Mouse (Mus musculus) kidney, adult 8-10 months (tissue): Measurements from ENCODE around the gene Grxcr1.

ENCODE experiments used
- DNase-seq, 2 experiments: peaks; one replicate each; pipeline ENCODE4 v3.0.0; 2022

Grxcr1 gene

GRCm38 (mm10) chr5:68031744-68032143 is at the start of gene Grxcr1:
Grxcr1 (plus strand) TSS chr5:68031835.
- DNase-seq: no peak

- DNase-seq: no peak
Measured at GRCm38 (mm10) chr5:67981946-67982526, 49.6 kb upstream of the Grxcr1 start.

DNA sequence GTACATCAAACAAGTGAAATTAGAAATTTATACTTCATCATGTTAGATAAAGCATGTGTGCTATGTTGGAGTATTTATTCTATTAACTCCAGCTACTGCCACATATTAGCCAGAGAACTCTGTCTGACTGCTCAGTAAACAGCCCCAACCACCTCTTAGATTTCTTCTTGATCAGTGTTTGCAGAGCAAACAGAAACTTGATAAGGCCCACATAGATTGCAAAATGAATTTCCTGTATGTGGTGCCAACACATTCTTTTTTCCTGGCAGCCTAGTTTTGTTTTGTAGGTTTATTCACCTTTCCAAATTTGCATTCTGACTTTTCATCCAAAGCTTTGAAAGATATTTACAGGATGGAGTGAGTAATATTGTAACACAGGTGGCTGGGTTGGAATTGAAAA is 41.2 kb upstream of the Grxcr1 start:
- no peak for DNase-seq

GRCm38 (mm10) chr5:68002611-68003010 is 29.0 kb upstream of the Grxcr1 start:
- no peak for DNase-seq

DNA sequence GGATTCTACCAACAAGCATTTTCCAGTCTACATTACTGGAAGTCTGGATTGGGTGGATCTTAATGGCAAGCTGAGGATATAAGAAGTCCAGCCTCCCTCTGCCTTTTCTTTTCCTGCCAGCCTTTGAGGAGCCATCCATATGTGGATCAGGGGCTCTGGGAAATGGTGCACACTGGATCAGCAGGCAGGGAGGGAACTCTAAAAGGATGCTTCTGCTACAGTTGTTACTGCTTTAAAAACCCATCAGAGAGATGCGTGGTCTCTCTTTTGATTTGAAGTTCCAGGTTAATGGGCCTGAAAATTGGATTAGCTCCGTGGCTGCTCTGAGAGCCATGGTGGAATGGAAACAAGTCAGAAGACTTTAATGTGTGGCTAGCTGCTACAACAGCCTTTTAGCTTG is 27.7 kb upstream of the Grxcr1 start:
- DNase-seq: no peak

GRCm38 (mm10) chr5:68004419-68004818 is 27.2 kb upstream of the Grxcr1 start:
- DNase-seq: no peak

DNA sequence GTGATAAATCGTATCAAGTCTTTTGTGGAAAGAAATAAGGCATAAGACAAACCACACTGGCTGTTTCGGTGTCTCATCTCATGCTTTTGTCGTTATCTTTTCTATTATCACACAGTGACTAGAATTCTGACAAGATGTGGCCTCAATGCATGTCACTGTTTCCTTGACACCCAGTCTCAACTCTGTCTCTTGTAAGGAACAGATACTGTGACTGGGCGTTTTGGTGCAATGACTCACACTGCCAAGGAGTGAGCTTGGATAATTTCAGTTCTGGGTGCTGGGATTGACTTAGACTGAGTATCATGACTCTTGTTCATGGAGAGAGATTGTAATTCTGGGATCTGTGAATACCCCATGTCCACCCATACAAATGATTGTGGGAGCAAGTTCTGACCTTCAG is 24.6 kb upstream of the Grxcr1 start:
- no peak for DNase-seq

- DNase-seq: no peak
Measured at GRCm38 (mm10) chr5:68011569-68011968, 20.1 kb upstream of the Grxcr1 start.

- peak; percentile 66 to 91 for DNase-seq
Measured at GRCm38 (mm10) chr5:68012618-68013017, 19.0 kb upstream of the Grxcr1 start.

DNA sequence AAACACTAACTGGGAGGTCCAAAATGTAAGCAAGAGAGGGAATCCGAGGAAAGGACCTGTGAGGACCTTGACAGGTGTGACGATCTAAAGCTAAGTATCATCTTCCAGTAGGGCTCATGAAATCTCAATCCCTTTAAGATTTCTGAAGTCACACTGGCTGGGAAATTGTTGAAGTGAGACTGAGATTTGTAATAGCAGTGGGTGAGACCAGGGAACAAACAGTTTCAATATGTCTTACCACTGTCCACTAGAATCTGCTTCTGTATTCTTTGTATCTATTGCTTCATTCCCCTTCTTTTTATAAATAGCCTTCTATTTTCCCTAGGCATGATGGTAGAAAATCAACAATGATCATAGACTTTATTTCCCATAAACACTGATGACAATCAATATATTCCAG is 10.8 kb upstream of the Grxcr1 start:
- no peak for DNase-seq

DNA sequence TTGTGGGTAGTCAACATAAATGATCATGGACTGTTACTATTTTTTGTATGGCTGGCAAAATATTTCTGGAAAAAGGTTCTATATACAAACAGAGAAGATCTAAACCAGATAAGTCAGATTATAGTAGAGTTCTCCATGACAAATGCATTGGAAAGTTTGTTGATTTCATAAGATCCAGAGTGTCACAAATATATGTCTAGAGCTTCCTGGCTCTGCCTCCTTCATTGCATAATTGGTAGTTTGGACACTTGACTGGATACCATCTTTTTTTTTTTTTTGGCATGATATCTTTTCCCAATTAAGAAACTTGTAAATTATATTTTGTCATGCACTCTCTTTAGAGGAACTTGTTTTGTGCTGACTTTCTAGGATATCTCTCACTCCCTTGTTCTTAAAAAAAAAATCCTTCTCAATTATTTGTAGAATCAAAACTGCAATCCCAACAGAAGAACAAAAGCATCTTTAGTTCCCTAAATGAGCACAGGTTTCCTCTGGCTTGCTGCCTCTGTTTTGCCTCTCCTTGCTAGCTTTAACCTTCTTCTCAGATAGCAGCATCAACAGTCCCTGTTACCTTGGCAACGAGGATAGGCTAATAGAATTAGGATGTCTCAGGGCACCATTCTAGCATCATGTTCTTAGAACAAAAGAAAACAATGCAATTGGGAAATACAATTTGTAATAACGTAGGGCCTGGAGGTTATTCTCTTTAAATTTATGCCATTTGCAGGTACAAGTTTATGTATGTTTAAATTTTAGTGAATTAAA is 4.8 kb upstream of the Grxcr1 start:
- DNase-seq: no peak

GRCm38 (mm10) chr5:68027474-68027873 is 4.2 kb upstream of the Grxcr1 start:
- DNase-seq: no peak

- DNase-seq: no peak
Measured at GRCm38 (mm10) chr5:68033345-68033744, 1.7 kb downstream of the Grxcr1 start.

DNA sequence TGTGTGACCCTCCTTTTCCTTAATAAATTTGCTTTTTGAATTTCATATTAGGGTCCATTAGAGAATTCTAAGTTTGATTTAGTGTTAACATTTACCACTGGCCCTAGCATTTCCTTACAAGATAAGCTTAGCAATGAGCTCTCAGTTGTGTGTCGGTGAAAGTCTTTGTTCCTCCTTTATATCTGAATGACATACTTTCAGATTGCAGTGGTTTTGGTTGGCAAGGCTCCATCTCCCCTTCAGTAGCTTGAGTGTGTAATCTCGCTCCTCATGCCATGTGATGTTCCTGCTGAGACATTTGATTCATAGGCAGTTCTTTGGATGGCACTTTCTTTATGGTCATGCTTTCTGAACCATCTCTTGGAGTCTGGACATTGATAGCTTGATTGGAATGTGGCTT is 7.4 kb downstream of the Grxcr1 start:
- DNase-seq: no peak

- no peak for DNase-seq
Measured at GRCm38 (mm10) chr5:68043339-68043738, 11.7 kb downstream of the Grxcr1 start.

- DNase-seq: peak in 1 of 2 experiments; percentile 2
Measured at GRCm38 (mm10) chr5:68048783-68049182, 17.1 kb downstream of the Grxcr1 start.

GRCm38 (mm10) chr5:68049536-68049935 is 17.9 kb downstream of the Grxcr1 start:
- DNase-seq: no peak

- DNase-seq: no peak
Measured at GRCm38 (mm10) chr5:68051101-68051500, 19.5 kb downstream of the Grxcr1 start.

DNA sequence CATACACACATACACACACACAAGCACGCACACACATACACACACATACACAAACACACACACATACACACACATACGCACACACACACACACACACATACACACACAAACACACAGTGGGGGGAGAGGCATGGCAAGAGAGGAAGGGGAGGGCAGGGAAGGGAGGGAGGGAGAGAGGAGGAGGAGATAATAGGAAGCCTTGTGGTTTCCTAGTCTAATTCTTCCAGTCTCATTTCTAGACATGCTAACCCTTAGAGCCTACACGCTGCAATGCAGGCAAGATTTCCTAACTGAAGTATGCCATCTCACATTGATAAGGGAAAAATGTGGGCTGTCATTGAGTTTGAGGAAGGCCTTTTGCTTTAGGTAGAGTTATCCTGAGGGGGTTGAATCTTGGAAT is 25.9 kb downstream of the Grxcr1 start:
- DNase-seq: no peak

DNA sequence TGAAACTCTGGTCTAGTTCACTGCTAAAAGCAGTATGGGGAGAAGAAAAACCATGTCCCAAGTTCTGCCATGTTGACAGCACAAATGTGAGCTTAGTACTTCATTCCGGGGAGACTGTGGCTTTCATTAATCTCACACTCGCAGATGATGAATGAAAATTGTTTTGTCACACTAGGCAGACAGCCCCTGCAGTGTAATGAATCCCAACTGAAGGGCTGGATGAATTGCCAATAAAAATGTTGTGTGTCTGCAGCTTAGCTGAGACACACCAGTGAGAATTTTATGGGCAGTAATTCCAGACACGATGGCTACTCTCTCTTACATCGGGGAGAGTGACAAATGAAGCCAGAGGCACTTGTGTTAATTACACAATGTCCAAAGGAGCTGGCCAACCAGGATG is 37.1 kb downstream of the Grxcr1 start:
- no peak for DNase-seq

DNA sequence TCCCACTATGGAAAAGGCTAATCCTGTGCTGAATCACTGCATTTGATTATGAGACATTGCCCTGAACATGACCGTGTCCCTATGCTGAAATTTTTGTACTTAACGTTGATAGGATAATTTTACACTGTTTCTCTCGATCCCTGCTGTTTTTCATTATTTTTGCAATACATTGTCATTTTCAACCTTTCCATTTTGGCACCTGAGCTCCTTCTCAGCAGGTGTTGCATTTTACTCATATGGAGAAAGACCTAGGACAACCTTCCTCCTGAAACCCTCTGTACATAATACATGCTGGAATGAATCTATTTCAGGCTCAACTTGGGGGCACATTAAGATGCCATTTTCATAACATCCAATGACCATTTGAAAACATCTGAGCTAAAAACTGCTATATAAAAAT is 38.7 kb downstream of the Grxcr1 start:
- no peak for DNase-seq

DNA sequence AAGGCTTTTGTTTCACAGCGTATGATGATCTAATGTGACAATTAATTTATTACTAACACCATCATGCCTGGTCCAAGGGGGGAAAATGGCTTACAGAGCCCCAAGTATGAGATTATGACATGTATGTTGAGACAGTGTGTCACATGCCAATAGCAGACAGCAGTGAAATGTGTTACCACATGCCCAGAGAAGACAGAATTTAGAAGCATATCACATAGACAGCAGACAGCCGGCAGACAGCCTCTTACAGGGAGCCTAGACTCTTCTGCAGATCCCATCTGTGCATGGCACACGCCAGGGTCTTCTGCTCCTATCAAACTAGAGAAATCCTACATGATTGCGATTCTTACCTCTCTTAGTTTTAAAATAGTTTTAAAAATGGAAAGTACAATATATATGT is 40.2 kb downstream of the Grxcr1 start:
- DNase-seq: no peak

GRCm38 (mm10) chr5:68086535-68087098 is 55.0 kb downstream of the Grxcr1 start:
- no peak for DNase-seq

GRCm38 (mm10) chr5:68087174-68087573 is 55.5 kb downstream of the Grxcr1 start:
- no peak for DNase-seq

- no peak for DNase-seq
Measured at GRCm38 (mm10) chr5:68093085-68093484, 61.5 kb downstream of the Grxcr1 start.
